ENCODE assay signal across 22 mouse cellular contexts in genomic region chr1:17244186-17244585, GRCm38 (mm10).
DNase-seq lines count a peak whose midpoint lies in the region; TF ChIP-seq lines count a peak whose summit lies in the region.
"Had no signal": no experiment of that assay in that cellular context is flagged by ENCODE, and none has a peak within 500 bp of the region (broad histone marks: within the 10 kb centered on the region; RNA-seq: fewer than 3 reads in every experiment).

No protein-coding gene starts in this region.

- no peaks in the 10 kb centered on the region for H3K9me3 ChIP-seq in ES-E14 (ENCODE audit: control insufficient read depth, insufficient read depth, low read depth, low read length)
- H3K9me3 ChIP-seq: G1E had no signal

- H3K4me1 ChIP-seq in ES-E14 (ENCODE audit: control insufficient read depth in 2 of 2, insufficient read depth in 2 of 2, low read length in 2 of 2, poor library complexity in 1 of 2) = 0 out of 4 replicates have a peak, but pooled peaks cover 0 to 3% of the 10 kb centered on the region in 2 experiments

- H3K4me3 ChIP-seq in ES-E14 (ENCODE audit: insufficient read depth in 1 of 2, low read depth in 1 of 2, low read length in 2 of 2, poor library complexity in 1 of 2, severe bottlenecking in 1 of 2) = no peak overlapping the region

- intact Hi-C loops in heart, postnatal 10 days (cut with DNase I) = no loop called here

- DNase-seq in ES-CJ7 (ENCODE audit: low read depth, low spot score) (peak; percentile 65), ES-E14 (ENCODE audit: low read depth, low spot score) (no peak), R1 (ENCODE audit: low read depth, low spot score) (peak; percentile 73), ZHBTc4 (ENCODE audit: low read depth, low spot score) (peak; percentile 34), liver (no peak)
- no peak for DNase-seq in heart, postnatal 10 days
- no peak for DNase-seq in layer of hippocampus, postnatal 14 days (ENCODE audit: low spot score in 2 of 2)
- DNase-seq in kidney, postnatal 14 days = no peak
- DNase-seq: adrenal gland, adult 2 months; adrenal gland, adult 8-10 months; adrenal gland, postnatal 10 days; adrenal gland, postnatal 14 days; adrenal gland, postnatal 25 days; adrenal gland, postnatal 36 days; B cell, adult 2 months; cerebellum, adult 11 months; cerebellum, adult 11-12 months; cerebellum, adult 18-20 months; cerebellum, adult 2 months; cerebellum, adult 8-10 months; cerebellum, adult 9-10 months had no signal

- H3K9ac ChIP-seq in ES-E14 (ENCODE audit: insufficient read depth, low read depth, low read length, poor library complexity, severe bottlenecking) = no peak overlapping the region

- no peak overlapping the region; the same call in 1 of the 2 replicates for H3K27ac ChIP-seq in ES-E14 (ENCODE audit: insufficient read depth, low read depth, low read length, poor library complexity, severe bottlenecking)

- in situ Hi-C loops in ES-E14 (cut with MboI; ENCODE audit: low sequenced_read_pairs in 2 of 2, unreplicated experiment in 2 of 2) = no loop called here

- H3K36me3 ChIP-seq in ES-E14 (ENCODE audit: control insufficient read depth, insufficient read depth, low read length, poor library complexity, severe bottlenecking) = no peaks in the 10 kb centered on the region; the same call in 1 of the 2 replicates
- H3K36me3 ChIP-seq: G1E had no signal

TF ChIP-seq in ES-E14, 5 proteins besides CTCF, POLR2A, EP300 and RAD21:
- no peak for TF ChIP-seq CHD2 (IDR thresholded peaks at IDR 0.05; ENCODE audit: low read depth, low read length)
- no peak for TF ChIP-seq ZNF384 (IDR thresholded peaks at IDR 0.05; ENCODE audit: low read depth, low read length)
- TF ChIP-seq ZC3H11A (IDR thresholded peaks at IDR 0.05; ENCODE audit: borderline replicate concordance, low read depth, low read length) = no peak
- 0 out of 2 replicates have a peak, but pooled peaks have one; percentile 50 for TF ChIP-seq MAFK (IDR thresholded peaks at IDR 0.05; ENCODE audit: insufficient read depth, low read depth, low read length)
TF ChIP-seq in ES-E14: peak in this region for 1.

Comparison
In these comparisons a context has a peak if more than half of its experiments do, and no peak if none do; other contexts are left out.
1. DNase-seq: peak in ES-CJ7 (single experiment), R1 (single experiment) and ZHBTc4 (single experiment); none in ES-E14 (single experiment), heart, postnatal 10 days (0 of 2), liver (single experiment), layer of hippocampus, postnatal 14 days (0 of 2) and kidney, postnatal 14 days (single experiment).